Mouse (Mus musculus) heart, embryonic 14.5 days (tissue): ENCODE data around the gene Naa15. TPM values are rescaled to one million over a fixed set of nuclear protein-coding genes. Genes with fewer than 3 reads are reported as not detected.

ENCODE experiments used
- ATAC-seq: fragments of 200-750 bp; cut with Nextera tagmentation; 2 replicates; pipeline ENCODE4 v1.8.0; 2017; ENCODE audit warnings: low read depth, moderate TSS enrichment; ENCODE audit not compliant: insufficient number of reproducible peaks, insufficient read depth, low FRiP score
- H3K27ac ChIP-seq, 2 experiments: fragments of 200-500 bp in 1 of 2; fragments of 300-500 bp in 1 of 2; sonication (generic) in 1 of 2; replicated peaks in 1 of 2; 2 replicates each; pipeline ENCODE4 v1.5.1; 2012 to 2014; ENCODE audit warnings: low read depth in 2 of 2, low read length in 2 of 2, control low read depth in 1 of 2, mild to moderate bottlenecking in 1 of 2, mixed read lengths in 1 of 2; ENCODE audit not compliant: control insufficient read depth in 1 of 2, insufficient read depth in 1 of 2
- H3K27me3 ChIP-seq: fragments of 300-500 bp; sonication (generic); 2 replicates; pipeline ENCODE4 v1.6.1; 2014; ENCODE audit warnings: mild to moderate bottlenecking, low read length, control low read depth; ENCODE audit not compliant: control insufficient read depth, insufficient read depth
- H3K36me3 ChIP-seq: fragments of 300-500 bp; sonication (generic); 2 replicates; pipeline ENCODE4 v1.6.1; 2014; ENCODE audit warnings: mild to moderate bottlenecking, control low read depth, low read length, mixed read lengths; ENCODE audit not compliant: control insufficient read depth, insufficient read depth
- H3K4me1 ChIP-seq, 2 experiments: fragments of 200-500 bp in 1 of 2; fragments of 300-500 bp in 1 of 2; sonication (generic) in 1 of 2; 2 replicates each; pipeline ENCODE4 v1.6.1; 2012 to 2014; ENCODE audit warnings: low read length in 2 of 2, control low read depth in 1 of 2, mixed read lengths in 1 of 2; ENCODE audit not compliant: control insufficient read depth in 2 of 2, insufficient read depth in 2 of 2
- H3K4me2 ChIP-seq: fragments of 300-500 bp; sonication (generic); 2 replicates; pipeline ENCODE4 v1.6.1; 2014; ENCODE audit warnings: mild to moderate bottlenecking, low read length
- H3K4me3 ChIP-seq, 2 experiments: fragments of 200-500 bp in 1 of 2; fragments of 300-500 bp in 1 of 2; sonication (generic) in 1 of 2; 2 replicates each; pipeline ENCODE4 v1.5.1; 2012 to 2014; ENCODE audit warnings: low read length in 2 of 2, mild to moderate bottlenecking in 2 of 2, control low read depth in 1 of 2, low read depth in 1 of 2, moderate library complexity in 1 of 2; ENCODE audit not compliant: control insufficient read depth in 1 of 2, insufficient read depth in 1 of 2
- H3K9ac ChIP-seq: fragments of 300-500 bp; sonication (generic); 2 replicates; pipeline ENCODE4 v1.6.1; 2014; ENCODE audit warnings: mild to moderate bottlenecking, low read length
- H3K9me3 ChIP-seq: fragments of 300-500 bp; sonication (generic); 2 replicates; pipeline ENCODE4 v1.6.1; 2016; ENCODE audit warnings: low read length, control low read depth; ENCODE audit not compliant: control insufficient read depth
- WGBS: fragments of 180-500 bp; shearing (Covaris S2); extraction: QIAGEN DNeasy Blood & Tissue Kit; methylation state at CpG from one replicate; pipeline ENCODE4 v1.1.7; 2014; 5-methylcytosine and 5-hydroxymethylcytosine counted together
- polyA plus RNA-seq: library from polyadenylated mRNA; unstranded; fragments of >200 nt; fragmentation: Nextera tagmentation; extraction: Ambion mirVana; gene quantifications from 2 replicates; pipeline ENCODE4 v1.2.1, GENCODE M21; 2014

Gene Naa15
- 28.9 and 30.7 TPM in 2 replicates for polyA plus RNA-seq

DNA sequence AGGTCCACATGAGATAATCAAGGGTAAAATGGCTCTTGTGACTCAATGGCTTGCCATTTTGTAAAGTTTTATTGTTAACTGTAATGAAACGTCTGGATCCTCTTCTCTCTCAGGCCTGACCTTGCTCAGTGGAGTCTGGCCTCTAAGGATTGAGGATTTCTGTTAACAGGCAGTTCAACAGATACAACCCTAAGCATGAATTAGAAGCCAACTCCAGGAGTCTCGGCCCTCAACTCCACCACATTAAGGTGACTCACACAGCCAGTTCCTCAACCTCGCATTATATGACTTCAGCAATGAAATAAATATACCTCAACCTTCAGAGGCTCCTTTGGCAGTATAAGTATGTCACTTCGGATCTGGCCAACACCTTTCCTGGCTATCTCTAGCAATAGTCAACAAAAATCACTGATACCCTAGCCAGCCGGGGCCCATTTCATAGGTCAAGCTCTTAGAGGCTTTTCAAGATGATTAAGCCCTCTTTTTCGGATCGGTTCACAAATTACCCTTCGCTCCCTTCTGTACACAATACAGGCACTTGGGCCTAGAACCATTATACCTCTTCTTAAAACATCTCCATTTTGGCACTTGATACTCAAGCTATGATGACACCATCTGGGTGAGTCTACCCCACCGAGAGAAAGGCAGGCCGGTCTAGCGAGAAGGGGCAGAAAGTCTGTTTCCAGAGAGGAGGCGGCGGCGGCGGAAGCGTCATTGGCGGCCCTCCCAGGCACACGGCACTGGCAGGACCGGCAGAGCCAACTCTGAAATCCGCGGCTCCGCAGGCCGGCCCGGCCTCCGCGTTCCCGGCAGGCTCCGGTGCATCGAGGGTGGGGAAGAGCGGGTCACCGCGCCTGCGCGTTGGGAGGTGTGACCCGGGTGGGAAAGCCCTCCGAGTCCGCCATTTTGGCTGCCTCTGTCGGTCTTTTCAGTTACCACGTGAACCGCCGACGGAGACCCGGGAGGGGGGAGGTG, at the start of gene Naa15:
Naa15 (plus strand) TSS at position 51 of the 975 bp plus-strand sequence.
- 4% methylated on average over 43 of the region's 43 CpGs for WGBS
- Histone ChIP-seq H3K27me3 (no peaks in the 10 kb centered on the region), H3K4me2 (peak within 1 kb of the TSS; percentile 75), H3K4me1 (peaks cover 0 to 16% of the 10 kb centered on the region in 2 experiments; a peak in 2 of 4 replicates), H3K36me3 (no peaks in the 10 kb centered on the region), H3K9me3 (no peaks in the 10 kb centered on the region), H3K4me3 (peak within 1 kb of the TSS; percentile 93 to 99), H3K27ac (peak within 1 kb of the TSS; percentile 87 to 95), H3K9ac (peak within 1 kb of the TSS; percentile 98)
- peak; percentile 88 for ATAC-seq

DNA sequence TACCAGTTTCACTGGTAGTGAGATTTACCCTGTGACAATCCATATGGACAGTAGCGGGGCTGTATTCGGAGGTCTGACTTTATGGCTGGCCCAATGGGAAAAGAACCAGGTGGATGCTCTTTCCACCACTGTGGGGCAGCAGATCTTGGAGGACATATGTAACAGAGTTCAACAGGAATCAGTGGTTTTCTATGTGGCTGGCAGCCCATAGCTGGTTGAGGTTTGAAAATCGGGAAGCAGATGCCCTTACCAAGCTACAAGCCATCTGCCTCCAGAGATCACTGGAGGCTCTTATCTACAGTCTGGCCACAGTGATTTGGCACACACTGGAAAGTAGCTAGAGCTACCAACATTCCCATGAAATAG, 49.4 kb upstream of the Naa15 start:
- no peak for ATAC-seq
- peak overlapping the region in 1 of 2 experiments; percentile 38; a peak in 2 of 4 replicates for H3K4me3 ChIP-seq
- H3K27me3 ChIP-seq = no peaks in the 10 kb centered on the region
- H3K9me3 ChIP-seq = no peaks in the 10 kb centered on the region
- peak overlapping the region; percentile 21 for H3K9ac ChIP-seq
- H3K36me3 ChIP-seq = no peaks in the 10 kb centered on the region
- peaks cover 6 to 9% of the 10 kb centered on the region in 2 experiments for H3K4me1 ChIP-seq
- H3K27ac ChIP-seq = no peak overlapping the region
- peak overlapping the region; percentile 71 for H3K4me2 ChIP-seq
- WGBS = 3% methylated on average over 3 of the region's 3 CpGs

DNA sequence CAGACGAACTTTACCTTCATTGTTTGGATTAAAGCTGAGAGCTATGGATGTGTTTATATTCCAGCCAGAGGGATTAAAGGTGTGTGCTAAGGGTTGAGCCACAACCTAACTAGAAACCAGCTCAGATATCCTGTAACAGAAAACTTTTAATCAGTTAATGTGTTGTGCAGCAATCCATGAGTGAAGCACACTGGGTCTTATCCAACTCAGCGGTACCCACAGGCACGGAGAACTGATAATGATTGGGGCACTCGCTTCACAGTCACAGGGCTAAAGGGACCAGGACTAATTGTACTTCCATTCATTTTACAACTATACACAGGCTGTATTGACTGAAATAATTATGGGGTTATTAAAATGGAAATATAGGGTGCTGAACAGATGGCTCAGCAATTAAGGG, 48.0 kb upstream of the Naa15 start:
- Histone ChIP-seq H3K36me3 (no peaks in the 10 kb centered on the region), H3K9me3 (no peaks in the 10 kb centered on the region), H3K4me3 (no peak overlapping the region), H3K9ac (no peak overlapping the region), H3K27me3 (no peaks in the 10 kb centered on the region), H3K4me1 (peaks cover 6 to 9% of the 10 kb centered on the region in 2 experiments; a peak in 3 of 4 replicates), H3K27ac (no peak overlapping the region), H3K4me2 (no peak overlapping the region)
- no peak for ATAC-seq
- 54% methylated on average over 4 of the region's 4 CpGs for WGBS

DNA sequence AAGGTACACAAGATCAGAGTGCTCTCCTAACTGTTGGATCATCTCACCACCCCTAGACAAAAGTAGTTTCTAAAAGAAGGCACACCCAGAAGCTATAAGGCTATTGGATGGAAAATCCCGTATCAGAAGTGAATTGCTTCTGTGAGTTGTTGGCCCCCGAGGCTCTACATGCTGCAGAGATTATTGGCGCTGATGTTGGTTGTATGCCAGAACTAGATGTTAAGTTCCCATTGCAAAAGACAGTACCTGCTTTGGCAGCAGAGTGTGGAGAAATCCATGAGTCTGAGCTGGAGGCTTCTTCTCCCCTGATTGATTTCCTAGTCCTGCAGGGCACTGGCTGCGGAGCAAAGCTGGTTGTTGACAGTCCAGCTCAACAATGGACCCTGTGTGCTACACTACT, 46.9 kb upstream of the Naa15 start:
- Histone ChIP-seq H3K27ac (no peak overlapping the region), H3K9ac (no peak overlapping the region), H3K9me3 (no peaks in the 10 kb centered on the region), H3K36me3 (no peaks in the 10 kb centered on the region), H3K4me2 (no peak overlapping the region), H3K4me1 (peaks cover 6 to 9% of the 10 kb centered on the region in 2 experiments; a peak in 3 of 4 replicates), H3K4me3 (no peak overlapping the region), H3K27me3 (no peaks in the 10 kb centered on the region)
- no peak for ATAC-seq
- 61% methylated on average over 4 of the region's 4 CpGs for WGBS

DNA sequence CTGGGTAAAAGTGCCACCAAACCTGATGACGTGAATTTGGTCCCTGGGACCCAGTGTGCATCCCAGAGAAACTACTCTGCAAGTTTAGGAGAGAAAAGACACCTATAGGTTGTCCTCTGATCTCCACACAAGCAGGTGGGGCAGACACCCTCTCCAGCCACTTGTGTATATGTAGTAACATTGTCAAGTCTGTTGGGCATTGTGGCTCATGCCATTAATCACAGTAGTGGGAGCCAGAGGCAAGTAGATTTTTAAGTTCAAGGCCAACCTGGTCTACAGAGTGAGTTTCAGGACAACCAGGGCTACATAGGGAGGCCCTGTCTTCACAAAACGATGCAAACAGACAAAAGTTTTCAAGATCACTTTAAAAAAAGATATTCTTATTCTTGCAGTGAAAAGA, 43.1 kb upstream of the Naa15 start:
- H3K9ac ChIP-seq = no peak overlapping the region
- ATAC-seq = no peak
- no peaks in the 10 kb centered on the region for H3K27me3 ChIP-seq
- no peak overlapping the region for H3K4me3 ChIP-seq
- no peaks in the 10 kb centered on the region for H3K4me1 ChIP-seq
- no peak overlapping the region for H3K4me2 ChIP-seq
- no peak overlapping the region for H3K27ac ChIP-seq
- WGBS = 77% methylated on average over 2 of the region's 2 CpGs
- H3K9me3 ChIP-seq = no peaks in the 10 kb centered on the region
- no peaks in the 10 kb centered on the region for H3K36me3 ChIP-seq

DNA sequence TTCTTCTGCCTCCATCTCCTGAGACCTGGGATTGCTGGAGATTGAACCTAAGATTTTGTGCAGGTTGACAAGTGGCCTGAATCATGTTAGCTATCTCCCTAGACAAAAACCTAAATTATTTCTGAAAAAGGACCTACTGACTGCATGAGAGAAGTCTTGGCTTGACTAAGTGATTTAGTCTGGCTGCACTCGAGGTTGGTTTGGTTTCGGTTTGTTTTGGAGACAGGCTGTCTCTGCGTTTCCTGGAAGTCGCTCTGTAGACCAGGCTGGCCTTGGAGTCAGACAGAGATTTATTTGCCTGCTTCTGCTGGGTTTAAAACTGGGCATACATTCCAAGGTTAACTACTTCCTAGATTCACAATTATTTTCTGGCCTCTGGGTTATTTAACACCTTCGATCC, 42.1 kb upstream of the Naa15 start:
- no peaks in the 10 kb centered on the region for H3K27me3 ChIP-seq
- no peak for ATAC-seq
- H3K4me1 ChIP-seq = no peaks in the 10 kb centered on the region
- H3K4me2 ChIP-seq = no peak overlapping the region
- no peak overlapping the region for H3K27ac ChIP-seq
- H3K9me3 ChIP-seq = no peaks in the 10 kb centered on the region
- no peaks in the 10 kb centered on the region for H3K36me3 ChIP-seq
- no peak overlapping the region for H3K9ac ChIP-seq
- WGBS = 61% methylated on average over 5 of the region's 5 CpGs
- no peak overlapping the region for H3K4me3 ChIP-seq

DNA sequence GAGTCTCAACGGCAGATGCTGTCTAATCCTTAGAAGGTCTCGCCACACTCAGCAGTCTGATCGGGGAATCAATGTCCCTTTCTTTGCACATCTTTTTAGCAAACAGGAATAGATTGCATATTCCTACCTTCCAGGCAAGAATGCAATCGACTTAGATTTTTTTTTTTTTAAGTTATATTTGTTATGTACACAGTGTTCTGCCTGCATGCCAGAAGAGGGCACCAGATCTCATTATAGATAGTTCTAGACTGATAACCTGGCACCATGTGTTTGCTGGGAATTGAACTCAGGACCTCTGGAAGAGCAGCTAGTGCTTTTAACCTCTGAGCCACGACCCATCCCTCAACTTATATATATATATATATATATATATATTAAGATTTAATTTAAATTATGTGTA, 41.4 kb upstream of the Naa15 start:
- peaks cover 0 to 3% of the 10 kb centered on the region in 2 experiments; a peak in 3 of 4 replicates for H3K4me1 ChIP-seq
- no peak overlapping the region for H3K4me2 ChIP-seq
- no peaks in the 10 kb centered on the region for H3K36me3 ChIP-seq
- no peak overlapping the region for H3K4me3 ChIP-seq
- H3K27me3 ChIP-seq = no peaks in the 10 kb centered on the region
- H3K9me3 ChIP-seq = no peaks in the 10 kb centered on the region
- ATAC-seq = no peak
- H3K9ac ChIP-seq = no peak overlapping the region
- H3K27ac ChIP-seq = no peak overlapping the region
- 71% methylated on average over 5 of the region's 5 CpGs for WGBS
